Mouse (Mus musculus) cerebellum, adult (tissue): Measurements from ENCODE around the gene Chp2.

Experiments
- ATAC-seq: cut with Nextera tagmentation; 2 replicates; pipeline ENCODE4 v1.9.2; 2017; ENCODE audit warnings: mild to moderate bottlenecking, moderate library complexity, mixed read lengths; ENCODE audit not compliant: insufficient number of reproducible peaks, low FRiP score, low TSS enrichment

The Chp2 gene

DNA sequence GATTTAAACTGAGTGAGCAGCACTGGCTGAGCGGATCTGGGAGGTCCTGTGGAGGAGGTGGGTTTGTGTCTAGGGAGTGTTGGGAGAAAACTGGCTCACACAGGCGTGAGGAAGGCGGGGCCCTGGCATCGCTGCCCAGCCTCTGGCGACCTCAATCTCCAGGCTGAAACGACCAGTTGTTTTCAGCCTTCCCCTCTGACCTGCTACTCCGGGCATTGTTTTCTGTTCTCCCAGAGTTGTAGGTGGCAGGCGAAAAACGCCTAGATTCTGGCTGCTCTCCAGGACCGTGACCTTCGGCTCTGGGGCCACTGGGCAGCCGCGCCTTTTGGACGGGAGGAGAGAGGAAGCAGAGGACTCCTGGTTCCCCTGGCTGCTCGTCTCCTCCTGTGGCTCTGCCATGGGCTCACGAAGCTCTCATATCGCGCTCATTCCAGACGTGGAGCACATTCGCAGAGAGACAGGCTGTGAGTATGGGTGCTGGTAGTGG is at the start of gene Chp2:
Gene Chp2, plus strand, starts transcription at position 182 of the 487 bp plus-strand sequence.
- ATAC-seq = no peak

DNA sequence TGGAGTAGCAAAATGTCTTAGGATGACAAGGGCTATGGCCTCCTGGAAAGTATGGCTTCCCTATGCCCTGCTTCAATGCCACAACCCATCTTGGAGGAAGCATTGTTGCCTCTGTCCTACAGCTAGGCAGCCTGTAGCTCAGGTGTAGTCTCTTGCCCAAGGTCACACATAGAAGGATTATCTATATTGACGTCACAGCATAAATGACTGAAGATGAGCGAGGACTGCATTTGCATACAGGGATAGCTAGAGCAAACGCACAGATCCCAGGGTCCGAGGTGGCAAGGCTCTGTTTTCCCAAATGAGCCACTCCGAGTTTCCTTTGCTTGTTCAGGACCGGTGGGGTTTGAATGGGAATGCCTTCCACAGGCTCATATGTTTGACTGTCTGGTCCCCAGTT is 48.6 kb upstream of the Chp2 start:
- ATAC-seq = no peak

DNA sequence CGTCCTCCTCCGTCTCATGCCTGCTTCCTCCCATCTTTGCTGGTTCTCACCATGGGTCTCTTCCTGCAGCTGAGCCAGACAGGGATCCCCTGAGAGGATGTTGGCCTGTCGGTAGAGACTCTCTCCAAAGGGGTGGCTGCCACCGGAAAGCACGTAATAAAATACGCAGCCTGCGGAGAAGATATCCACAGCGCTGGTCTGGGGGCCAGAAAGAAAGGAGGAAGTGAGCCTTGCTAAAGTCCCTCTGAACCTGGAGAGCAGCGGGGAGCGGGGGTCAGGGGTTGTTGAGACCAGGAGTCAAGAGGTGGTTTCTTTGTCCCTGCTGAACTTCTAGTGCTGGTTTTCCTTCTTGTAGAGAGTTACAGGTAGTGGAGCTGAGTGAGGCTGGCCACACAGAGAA is 47.7 kb upstream of the Chp2 start:
- ATAC-seq = no peak

DNA sequence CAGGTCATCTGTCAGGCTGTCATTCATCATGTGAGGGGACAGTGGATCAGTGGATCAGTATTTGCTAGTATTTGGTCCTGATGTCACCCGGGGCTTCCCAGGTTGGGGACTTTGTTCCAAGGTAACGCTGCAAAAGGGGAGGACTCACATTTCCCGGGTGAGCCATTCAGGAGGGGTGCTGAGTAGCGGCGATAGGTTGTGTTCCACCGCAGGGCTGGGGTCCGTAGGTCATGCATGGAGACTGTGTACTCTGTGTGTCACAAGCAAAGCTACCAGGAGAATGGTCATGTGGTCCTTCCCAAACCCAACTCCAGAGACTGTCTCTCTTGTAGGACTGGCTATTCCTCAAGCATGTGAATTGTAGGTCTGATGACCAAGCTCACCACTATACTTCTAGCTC is 38.6 kb upstream of the Chp2 start:
- ATAC-seq = no peak

DNA sequence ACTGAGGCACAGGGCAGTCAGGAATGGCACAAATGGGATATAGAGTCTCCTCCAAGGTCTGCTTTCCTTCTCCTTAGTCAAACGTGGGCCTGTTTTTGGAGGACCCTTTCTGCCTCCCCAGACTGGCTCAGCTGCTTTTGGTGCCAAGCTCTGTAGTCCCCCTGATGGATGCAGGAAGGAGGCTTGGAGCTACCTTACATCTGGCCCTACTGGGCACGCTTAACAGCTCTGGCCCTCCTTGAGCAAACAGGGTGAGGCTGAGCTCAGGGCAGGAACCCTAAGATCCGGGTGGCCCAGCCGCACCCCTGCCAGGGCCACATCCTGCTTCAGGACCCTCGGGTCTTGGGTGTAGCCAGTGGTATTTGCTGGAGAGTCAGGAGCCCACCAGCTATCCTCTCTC is 34.7 kb upstream of the Chp2 start:
- ATAC-seq = no peak

DNA sequence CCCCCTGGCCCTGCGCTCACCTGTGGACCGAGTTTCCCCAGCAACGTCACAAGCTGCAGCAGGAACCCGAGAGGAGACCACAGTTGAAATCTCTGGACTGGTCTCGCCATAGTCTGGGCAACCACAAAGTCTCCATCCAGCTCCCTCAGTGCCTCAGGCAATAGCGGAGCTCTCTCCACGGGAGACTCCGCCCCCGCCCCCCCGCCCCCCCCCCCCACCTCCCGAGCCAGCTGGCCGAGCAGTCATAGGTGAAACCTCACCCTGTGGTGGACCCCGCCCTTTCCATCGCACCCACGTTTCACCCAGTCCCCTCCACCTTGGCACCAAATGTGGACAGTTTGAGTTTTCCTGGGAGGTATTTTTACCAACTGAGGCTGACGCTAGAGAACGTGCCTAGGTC is 33.3 kb upstream of the Chp2 start, which contains the start of gene Ern2:
Gene Ern2, minus strand, starts transcription at position 165 of the 400 bp plus-strand sequence.
- no peak for ATAC-seq

DNA sequence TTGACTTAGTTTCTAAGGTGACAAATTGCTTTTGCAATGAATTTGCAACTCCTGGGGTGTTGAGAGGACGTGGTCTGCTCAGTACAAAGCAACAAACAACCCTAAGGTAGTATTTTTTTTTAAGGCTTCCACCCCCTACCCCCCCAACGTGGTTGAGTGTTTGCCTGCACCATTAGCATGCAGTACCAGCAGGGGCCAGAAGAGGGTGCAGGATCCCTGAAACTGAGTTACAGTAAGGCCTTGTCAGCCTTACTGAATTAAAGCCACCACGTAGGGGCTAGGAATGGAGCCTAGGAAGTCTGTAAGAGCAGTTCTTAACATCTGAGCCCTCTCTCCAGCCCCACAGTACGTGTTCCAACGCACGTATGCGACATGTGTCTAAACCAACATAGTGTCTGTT is 29.8 kb upstream of the Chp2 start:
- ATAC-seq = no peak

DNA sequence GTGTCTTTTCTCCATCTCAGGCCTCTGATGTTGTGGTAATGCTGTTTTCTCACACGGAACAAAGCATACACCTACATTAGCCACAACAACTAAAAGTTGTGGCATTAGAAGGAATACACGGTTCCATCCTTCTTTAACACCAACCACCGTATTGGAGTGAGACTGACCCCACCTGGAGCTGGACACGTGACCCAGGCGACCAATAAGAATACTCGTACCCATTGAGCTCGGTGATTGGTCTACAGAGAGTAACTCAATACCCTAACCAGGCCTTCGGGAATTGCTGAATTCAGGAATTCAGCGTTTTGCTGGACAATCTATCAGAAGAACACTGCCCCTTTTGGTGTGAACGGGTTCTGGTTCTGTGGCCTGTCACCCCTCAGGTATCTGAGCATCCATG is 28.2 kb upstream of the Chp2 start:
- no peak for ATAC-seq

DNA sequence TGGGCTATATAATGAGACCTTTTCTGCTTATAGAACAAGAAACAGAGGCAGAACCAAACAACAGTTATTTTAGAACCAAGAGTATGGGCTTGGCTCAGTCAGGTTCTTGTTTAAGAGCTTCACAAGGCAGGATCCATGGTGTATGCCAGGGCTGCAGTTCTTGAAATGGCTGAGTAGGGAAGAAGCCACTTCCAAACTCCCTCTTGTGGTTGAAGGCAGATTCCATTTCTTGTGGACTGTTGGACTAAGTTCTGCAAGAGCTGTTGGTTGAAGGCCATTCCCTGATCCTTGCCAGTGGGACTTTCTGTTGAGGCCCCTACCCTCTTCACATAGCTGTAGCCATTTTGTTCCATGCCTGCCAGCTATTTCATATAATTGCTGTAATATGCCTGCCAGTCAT is 25.4 kb upstream of the Chp2 start:
- no peak for ATAC-seq

DNA sequence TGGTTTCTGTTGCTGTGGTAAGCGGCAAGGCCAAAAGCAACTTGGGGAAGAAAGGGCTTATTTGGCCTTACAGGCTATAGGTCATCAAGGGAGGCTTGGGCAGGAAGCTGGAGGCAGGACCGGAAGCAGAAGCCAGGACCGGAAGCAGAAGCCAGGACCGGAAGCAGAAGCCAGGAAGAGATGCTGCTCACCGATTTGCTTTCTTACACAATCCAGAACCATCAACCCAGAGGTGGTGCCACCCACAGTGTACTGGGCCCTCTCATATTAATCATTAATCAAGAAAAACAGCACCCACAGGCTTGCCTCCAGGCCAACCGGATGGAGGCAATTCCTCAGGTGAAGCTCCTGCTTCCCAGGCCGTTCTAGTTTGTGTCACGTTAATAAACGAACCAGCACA is 22.5 kb upstream of the Chp2 start:
- ATAC-seq = no peak

DNA sequence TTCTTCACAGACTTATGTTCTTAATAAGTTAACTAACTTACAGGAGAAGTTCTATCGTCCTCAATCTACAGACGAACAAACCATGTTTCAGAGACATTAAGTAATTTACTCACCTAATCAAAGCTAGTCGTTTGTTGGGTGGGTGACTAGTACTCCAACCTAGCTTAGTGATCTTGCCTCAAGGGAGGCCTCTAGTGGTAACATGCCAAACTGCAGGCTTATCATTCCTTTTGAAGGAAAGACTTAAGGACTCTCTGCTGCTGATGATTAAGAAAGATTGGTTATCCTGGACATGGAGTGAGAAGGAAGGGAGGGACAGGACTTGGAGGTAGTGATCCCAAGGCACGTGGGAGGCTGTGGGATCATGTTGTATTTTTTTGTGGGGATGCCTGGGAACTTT is 22.0 kb upstream of the Chp2 start:
- ATAC-seq = no peak

DNA sequence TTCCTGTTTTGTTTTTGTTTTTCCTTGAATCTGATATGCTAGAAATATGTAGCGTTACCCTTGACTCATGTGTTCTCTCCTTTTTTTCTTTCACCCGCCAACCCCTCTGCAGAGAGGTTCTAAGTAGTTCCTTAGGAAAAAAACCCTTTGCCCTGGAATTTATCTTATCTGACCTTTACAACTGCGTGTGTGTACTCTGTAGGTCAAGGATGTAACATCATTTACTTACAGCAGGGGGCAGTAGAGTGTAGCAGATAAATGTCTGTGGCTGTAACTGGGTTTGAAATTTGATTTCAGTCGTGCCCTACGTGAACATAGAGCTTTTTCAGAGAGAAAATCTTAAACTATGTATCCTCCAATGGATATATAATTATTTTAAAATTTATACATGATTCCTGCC is 20.0 kb upstream of the Chp2 start:
- no peak for ATAC-seq

DNA sequence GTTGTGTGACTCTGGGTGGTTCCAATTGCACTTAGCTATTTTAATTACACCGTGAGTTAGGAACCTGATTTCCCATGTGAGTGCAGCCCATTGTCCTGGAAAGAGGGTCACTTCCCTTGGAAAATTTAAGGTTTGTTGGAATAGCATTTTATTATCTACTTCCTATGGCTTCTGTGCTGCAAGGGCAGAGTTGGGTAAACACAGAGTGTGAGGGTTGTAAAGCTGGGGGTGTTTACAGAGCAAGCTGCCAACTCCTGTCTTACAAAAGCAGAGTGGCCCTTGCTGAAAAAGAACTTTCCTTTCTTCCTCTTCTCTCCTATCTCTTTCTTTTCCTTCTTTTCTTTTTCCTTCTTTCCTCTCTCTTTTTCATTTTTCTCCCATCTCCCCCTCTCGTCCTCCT is 15.4 kb upstream of the Chp2 start:
- ATAC-seq = no peak

DNA sequence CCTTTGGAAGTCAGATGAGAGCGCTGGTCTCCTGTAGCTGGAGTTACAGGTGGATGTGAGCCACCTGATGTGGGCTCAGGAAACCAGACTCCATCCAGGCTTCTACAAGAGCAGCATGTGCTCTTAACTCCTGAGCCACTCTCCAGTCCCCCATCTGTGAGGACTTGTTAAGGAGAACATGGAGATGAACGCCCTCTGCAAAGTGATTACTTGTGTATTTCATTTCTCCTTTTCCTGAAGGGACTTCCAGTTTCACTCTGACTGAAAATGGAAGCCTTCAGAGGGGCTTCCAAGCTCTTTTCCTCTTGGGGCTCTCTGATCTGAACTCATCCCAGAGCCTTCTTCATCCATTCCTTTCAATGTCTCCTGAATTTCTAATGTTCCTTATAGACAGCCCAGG is 13.2 kb upstream of the Chp2 start:
- no peak for ATAC-seq

DNA sequence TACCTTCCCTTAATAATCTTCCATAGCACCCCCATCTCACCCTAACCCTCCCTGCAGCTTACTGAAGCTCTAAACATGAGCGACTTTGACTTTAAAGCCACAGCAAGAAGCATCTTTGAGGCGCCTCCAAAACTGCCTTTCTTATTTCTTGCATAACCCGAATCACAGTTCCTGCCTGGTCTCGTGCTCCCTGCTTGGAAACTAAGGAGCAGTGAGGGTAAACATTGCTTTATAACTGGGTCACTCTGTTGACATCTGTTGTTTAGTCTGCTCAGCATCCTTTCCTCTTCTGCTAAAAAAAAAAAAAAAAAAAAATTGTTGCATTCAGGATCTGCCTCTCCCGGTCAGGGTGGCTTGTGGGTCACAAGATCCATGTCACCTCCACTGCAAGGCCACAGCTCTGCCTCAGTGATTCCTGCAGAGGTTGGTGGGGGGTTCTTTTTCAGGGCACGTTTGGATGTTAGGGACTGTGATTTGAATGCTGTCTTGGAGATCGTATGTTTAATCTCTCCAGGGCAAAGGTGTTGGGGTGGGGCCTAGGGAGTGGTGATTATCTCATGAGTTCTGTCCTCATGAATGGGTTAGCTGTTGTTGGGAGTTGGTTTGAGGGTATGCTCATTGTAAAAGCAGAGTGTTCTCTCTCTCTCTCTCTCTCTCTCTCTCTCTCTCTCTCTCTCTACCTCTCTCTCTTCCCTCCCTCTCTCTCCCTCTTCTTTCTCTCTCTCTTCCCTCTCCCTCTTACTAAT is 10.8 kb upstream of the Chp2 start:
- ATAC-seq = no peak

DNA sequence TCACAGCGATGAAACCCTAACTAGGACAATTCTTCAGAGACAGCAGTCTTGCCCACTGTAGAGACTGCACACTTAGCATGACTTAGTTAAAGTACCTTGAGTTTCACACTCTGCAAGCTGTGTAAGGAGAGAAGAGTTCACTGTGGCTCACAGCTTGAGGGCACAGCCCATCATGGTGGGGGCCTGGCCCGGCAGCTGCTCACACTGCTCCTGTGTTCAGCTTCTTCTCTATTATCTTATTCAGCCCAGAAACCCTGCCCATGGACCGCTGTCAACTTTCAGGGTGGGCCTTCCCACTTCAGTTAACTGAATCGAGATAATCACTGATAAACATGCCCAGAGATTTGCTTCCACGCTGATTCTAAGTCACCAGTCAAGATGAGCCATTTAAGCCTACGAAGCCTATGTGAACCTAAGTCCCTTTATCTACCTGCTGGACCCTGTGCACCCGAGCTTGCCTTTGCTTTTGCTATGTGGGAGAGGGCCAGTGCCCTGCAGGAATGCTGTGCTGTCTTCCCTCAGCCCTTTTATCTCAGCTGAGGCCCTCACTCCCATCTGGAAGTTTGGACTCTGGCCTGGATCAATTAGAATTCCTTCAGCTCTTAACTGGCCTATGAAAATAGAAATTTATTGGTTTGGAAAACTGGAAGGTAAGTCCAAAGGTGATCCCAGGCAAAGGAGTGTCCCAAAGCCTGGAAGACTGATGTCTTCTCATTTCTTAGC is 6.9 kb downstream of the Chp2 start:
- ATAC-seq = no peak

DNA sequence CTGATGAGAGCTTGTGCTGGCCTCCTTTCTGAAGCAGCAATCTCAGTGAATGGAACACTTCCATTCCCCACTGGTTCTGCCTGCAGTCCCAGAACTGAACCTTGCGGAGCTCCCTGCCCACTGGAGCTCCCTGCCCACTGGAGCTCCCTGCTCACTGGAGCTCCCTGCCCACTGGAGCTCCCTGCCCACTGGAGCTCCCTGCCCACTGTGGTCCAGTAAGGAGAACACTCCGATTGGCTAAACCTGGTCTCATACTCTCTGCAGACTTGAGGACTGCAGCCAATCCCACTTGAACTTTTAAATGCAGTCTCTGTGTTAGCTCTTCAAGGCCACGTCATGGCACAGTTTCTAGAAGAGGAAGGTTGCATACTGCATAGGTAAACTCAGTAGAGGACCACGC is 7.4 kb downstream of the Chp2 start:
- ATAC-seq = no peak

DNA sequence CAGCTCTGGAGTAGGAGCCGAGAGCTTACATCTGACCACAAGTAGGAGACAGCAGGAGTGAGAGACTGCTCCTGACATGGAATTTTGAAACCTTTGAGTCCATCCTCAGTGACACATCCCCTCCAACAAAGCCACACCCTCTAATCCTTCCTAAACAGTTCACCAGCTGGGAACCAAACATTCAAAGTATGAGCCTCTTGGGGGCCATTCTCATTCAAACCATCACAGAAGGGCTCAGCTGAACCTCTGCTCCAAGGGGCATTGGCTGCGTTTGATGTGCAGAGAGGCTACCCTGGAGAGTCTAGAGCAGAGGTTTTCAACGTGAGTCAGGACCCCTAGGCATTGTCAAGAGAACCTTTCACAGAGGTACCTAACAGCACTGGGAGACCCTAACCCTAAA is 10.0 kb downstream of the Chp2 start:
- no peak for ATAC-seq

DNA sequence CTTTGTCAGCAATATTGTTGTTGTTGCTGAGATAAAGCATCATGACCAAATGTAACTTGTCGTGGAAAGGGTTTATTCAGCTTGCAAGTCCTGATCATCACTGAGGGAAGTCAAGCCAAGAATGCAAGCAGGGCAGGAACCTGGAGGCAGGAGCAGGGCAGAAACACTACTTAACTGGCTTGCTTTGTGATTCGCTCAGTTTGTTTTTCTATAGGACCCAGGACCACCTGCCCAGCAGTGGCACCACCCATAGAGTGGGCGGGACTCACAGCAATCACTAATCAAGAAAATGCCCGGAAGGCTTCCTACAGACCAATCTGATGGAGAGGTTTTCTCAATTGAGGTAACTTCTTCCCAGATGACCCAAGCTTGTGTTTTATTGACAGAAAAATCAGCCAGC is 10.6 kb downstream of the Chp2 start:
- ATAC-seq = no peak

DNA sequence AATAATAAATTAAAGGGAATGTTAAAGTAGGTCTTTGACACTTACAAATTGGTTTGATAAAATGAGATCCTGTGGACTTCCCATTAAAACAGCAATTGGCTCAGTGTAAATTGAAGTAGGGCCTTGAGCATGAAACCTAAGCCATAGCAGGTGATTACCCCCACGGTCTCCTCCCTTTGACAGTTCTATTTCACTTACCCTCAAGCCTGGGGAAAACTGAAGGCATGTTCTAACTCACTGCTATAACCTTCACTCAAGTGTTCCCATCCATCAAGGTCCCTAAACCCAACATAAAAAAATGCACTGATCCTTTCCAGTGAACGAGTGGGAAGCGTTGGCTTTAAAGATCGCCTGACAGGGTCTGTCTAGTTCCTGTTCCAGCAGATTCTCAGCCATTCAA is 11.6 kb downstream of the Chp2 start:
- ATAC-seq = no peak

DNA sequence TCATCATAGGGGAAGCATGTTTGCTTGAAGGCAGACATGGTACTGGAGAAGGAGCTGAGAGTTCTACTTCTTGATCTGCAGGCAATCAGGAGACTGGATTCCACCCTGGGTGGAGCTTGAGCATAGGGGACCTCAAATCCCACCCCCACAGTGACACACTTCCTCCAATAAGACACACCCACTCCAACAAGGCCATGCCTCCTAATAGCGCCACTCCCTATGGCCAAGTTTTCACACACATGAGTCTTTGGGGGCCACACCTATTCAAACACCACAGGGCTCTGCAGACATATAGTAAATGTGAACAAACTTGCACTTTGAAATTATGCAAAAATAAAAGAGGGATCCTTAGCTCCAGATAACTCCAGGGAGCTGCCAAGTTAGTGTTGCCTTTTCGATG is 19.6 kb downstream of the Chp2 start:
- no peak for ATAC-seq
